Mouse (Mus musculus) G1E-ER4 (cell line): ENCODE measurements around the gene Ankrd65. TPM values are rescaled to one million over a fixed set of nuclear protein-coding genes. Genes with fewer than 3 reads are reported as not detected.

ENCODE experiments used
- GATA1 ChIP-seq: IDR thresholded peaks from one replicate; pipeline ENCODE4 v1.8.0; 2012; ENCODE audit warnings: low read length, inconsistent platforms
- polyA plus RNA-seq: library from polyadenylated mRNA; stranded (reverse); fragments of >175 nt; gene quantifications from 2 replicates; pipeline ENCODE4 v1.2.3, GENCODE M21; 2012

The Ankrd65 gene
- polyA plus RNA-seq, 1 experiment, result not detected

GRCm38 (mm10) chr4:155771706-155772105 lies 18.5 kb upstream of the Ankrd65 start:
- no peak for TF ChIP-seq GATA1

DNA sequence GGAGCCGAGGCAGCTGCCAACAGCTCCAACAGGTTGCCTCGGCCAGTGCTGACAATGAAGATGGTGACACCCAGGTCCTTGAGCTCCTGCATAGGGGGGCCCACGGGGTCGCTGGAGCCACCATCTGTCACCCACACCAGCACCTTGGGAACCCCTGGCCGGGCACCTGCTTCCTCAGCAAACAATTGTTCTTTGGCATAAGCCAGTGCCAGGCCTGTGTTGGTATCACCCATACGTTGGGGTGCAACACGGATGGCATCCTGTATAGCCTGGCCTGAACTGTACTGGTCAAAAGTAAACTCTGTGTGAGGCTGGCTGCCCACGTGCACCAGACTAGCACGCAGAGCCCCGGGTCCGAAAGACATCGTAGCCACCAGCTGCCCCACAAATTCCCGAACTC lies 17.5 kb upstream of the Ankrd65 start:
- TF ChIP-seq GATA1, result no peak

GRCm38 (mm10) chr4:155773335-155774078 lies 16.7 kb upstream of the Ankrd65 start:
- no peak for TF ChIP-seq GATA1

DNA sequence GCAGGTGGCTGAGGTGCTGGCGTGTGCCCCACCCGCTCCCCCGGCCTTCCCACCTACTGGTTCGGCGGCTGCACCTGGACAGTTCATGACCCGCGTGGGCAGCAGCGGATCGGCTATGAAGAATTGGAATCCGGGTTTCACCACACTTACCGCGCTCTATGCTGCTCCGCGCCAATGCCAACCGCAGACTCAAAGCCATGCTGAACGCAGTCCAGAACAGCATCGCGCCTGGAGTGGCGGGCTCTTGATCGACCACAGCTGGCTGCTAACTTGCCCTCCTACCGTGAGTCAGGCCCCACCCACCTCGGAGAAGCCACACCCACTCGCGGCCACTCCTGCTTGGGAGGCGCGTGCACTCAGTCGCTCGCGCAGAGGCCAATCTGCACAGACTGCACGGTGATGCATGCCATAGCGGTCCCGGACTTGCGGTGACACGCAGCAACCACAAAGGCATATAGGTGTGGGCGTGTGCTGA lies 15.9 kb upstream of the Ankrd65 start, which contains the start of gene Vwa1:
TSS of gene Vwa1 (minus strand) at position 419 of the 475 bp plus-strand sequence.
- TF ChIP-seq GATA1, result no peak

DNA sequence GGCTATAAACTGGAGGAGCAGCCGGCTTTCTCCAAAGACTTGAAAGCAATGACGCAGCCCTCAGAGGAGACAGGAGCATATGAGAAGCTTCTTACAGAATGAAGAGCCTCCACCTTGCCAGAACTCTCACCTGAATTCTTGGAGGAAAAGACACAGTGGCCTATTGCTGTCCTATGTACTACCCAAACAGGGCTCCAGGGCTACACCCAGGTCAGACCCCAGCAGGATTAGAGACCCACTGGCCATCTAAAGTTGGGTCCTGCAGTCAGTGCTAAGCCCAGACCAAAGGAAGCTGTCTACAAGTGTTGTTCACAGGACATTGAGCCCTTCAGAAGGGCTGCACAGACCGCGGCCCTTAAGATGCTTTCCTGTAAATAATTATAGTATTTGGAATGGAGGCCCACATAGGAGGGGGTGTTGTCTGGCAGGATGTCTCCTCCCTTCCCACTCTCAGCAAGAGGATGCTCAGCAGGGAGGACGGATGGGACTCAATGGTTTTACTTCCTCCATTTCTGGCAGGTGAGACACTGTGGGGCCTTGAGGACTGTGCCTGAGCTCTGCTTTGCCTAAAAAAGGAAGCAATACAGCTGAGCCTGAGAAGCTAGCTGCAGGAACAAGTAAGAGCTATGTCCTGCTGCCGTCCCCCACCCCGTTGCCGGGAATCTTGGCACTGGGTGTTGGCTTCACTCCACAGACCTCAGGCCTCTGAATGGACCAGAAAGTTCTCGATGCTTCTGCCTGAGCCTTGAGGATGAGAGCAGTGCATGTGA lies 15.1 kb upstream of the Ankrd65 start:
- no peak for TF ChIP-seq GATA1

DNA sequence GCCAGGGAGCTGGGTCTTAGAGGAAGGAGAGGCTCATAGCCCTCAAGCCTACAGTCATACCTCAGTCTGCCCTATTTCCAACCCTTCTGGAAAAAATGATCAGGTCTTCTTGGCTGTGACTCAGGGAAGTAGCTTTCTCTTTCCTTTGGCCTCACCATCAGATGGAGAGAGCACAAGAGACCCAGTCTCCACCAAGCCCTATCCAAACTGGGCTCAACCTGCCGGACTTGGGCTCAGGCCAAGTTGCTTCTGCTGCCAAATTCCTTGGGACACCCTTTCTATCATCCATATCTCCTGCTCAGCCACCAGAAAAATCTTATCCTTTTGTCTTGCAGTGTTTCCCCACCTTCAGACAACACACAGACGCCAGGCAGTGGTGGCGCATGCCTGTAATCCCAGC lies 14.4 kb upstream of the Ankrd65 start:
- TF ChIP-seq GATA1, result no peak

DNA sequence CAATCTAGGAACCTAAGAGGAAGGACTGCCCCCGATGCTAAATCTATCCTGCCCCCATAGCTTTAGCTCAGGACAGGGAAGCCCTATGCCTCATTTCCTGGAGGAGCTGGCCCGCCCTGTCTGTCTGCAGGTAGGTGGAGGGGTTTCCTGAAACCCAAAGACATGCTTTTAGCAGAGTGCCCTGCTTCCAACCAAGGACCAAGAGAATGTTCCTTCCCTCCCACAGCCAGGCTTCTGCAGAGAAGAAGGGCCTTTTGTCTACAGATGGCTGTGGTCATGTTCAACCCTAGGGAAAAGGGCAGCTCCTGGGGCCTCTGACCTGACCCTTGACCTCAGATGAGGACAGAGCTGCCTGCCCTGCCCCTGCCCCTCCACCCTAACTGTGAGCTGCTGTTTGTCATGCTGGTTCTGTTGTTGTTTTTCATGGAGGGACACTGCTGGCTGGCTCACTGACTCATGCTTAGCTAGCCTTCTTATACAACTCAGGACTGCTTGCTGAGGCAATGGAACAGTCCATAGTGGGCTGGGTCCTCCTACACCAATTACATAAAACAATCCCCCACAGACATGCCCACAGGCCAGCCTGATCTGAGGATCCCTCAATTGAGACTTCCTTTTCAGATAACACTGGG lies 13.4 kb upstream of the Ankrd65 start:
- no peak for TF ChIP-seq GATA1

- TF ChIP-seq GATA1, result no peak
Observed at GRCm38 (mm10) chr4:155777816-155778215, 12.4 kb upstream of the Ankrd65 start.

DNA sequence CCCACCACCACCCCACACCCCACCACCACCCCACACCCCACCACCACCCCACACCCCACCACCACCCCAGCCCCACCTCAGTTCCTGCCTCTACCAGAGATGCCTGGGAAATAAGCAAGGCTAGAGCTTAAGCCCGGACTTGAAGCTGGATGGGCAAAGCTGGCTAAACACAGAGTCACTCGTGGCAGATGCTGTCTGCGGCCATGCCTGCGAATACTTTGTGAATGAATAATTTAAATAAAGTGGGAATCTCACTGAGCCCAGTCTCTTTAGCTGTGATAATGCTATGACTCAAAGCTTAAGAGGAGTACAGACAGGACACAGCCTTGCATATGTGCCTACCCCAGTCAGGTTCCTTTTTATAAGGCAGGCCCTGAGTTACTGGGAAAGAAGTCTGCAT lies 10.7 kb upstream of the Ankrd65 start:
- no peak for TF ChIP-seq GATA1

DNA sequence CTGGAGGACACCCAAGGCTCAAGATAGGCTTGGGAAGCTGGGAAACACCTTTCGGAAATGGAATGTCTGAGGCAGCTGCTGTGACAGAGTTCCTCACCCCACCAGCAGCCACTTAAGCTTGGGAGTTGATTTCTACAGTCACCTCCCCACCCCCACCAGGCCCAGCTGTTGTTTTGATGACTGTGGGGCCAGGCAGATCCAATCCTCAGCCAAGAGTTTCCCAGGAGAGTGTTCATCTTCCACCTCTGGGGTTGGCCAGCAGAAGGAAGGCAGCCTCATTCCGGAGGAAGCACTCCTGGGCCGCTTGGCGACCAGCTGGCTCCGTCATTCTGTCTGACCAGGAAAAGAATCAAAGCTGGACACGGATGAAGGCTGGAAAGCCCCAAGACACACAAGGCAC lies 9.3 kb upstream of the Ankrd65 start:
- TF ChIP-seq GATA1, result no peak

DNA sequence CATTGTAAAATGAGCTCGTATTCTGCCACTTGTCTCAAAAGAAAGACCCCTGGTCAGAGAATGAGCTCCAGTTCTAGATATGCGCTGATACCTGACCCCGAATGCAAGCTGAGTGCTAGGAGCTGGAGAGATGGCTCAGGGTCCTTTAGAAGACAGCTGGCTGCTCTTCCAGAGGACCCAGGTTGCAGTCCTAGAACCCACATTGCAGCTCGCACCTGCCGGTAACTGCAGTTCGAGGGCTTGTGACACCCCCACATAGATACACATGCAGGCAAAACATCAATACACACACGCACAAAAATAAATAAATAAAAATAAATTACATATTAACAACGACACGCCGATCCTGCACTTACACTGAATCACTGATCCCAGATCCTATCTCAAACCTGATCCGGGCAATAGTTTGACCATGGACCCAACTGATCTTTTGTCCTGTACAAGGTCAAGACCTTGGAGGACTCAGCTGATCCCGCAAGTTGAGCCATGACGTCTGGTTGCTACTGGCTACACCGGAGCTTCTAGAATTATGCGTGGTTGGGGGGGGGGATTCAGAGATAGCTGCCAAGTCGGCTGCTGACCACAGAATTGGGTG lies 6.7 kb upstream of the Ankrd65 start:
- TF ChIP-seq GATA1, result no peak

- no peak for TF ChIP-seq GATA1
Observed at GRCm38 (mm10) chr4:155784081-155784701, 6.0 kb upstream of the Ankrd65 start.

GRCm38 (mm10) chr4:155785246-155785645 lies 5.0 kb upstream of the Ankrd65 start:
- no peak for TF ChIP-seq GATA1

GRCm38 (mm10) chr4:155785819-155786218 lies 4.4 kb upstream of the Ankrd65 start, which contains the start of gene Tmem88b:
Tmem88b (minus strand) TSS chr4:155785874.
- no peak for TF ChIP-seq GATA1

DNA sequence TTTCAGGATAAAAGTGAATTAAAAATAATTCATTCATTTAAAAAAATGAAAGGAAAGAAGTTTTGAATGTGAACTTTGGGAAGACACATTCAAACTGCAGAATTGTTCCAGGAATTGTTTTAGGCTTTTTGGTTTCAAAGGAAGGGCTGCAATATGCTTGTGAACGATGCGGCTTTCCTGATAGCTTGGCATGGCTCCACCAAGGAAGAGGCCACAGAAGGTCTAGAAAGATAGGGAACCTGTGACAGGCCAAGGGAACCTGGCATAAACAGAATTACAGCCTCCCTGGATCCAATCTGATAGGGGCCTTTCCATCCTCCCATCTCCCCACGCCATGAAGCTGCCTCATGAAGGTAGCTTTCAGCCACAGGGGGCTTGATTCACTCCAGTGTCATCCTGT lies 1.9 kb upstream of the Ankrd65 start:
- no peak for TF ChIP-seq GATA1
